Mouse (Mus musculus): ENCODE measurements around the gene Gpbp1. TPM values are rescaled to one million over a fixed set of nuclear protein-coding genes. Genes with fewer than 3 reads are reported as not detected.

Gpbp1 gene
- total RNA-seq (2021) (100 to 1,000 TPM in 1 of 2 experiments, 10 to 100 TPM in 1; 64.8 to 108 TPM), polyA plus RNA-seq (2012; rRNA removed) (0.32 and 0.44 TPM in 2 replicates)
- long read RNA-seq, transcript Gpbp1-201 (13 exons, 3,694 nt) = minor isoform, 16 of 69 reads
- long read RNA-seq, transcript Gpbp1-202 (12 exons, 3,299 nt) = major isoform, 40 of 69 reads
- long read RNA-seq, partial matches to known transcripts = 6 of 69 reads
- long read RNA-seq, other reads (novel, unspliced or antisense) = 7 of 69 reads

DNA sequence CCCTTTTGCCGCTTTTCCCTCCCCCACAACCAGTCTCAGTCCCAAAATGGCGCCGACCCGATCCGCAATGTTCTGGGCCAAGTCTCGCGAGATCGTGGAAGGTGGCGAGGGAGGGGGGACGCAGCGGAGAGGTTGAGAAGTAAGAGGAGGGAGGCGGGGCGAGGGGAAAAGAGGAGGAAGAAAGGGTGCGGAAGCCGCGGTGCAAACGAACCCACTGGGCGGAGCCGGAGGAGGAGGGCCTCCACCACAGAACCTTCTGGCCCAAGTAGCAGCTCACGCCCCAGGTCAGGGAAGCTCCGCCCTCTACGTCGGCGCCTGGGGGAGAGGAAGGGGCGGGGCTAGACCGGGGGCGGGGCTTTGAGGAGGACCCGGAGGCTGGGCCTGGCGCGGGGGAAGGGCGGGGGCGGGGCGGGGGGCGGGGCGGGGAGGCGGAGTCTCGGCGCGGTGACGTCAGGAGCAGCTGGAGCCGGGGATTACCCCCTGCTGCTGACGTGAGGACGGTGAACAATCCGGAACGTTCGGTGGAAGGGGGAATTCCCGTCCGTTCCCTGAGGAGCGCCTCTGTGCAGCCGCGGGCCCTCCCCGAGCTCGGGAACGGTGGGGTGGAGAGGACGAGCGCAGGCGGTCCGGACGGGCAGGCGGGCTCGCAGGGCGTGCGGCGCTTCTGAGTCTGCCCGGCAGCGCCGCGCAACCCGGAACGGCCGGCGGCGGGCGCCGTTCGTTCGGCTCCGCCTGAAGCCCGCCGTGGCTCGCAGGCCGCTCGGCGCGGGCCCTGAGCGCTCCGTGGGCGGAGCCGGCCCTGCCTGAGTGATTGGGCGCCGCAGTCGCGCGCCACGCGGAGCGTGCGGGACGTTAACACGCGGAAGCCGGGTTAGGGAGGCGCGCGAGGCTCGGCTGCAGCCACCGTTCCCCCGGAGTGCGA, at the start of gene Gpbp1:
TSS of gene Gpbp1 (minus strand) at position 310 of the 922 bp plus-strand sequence.
- DNase-seq = peak; percentile 100

DNA sequence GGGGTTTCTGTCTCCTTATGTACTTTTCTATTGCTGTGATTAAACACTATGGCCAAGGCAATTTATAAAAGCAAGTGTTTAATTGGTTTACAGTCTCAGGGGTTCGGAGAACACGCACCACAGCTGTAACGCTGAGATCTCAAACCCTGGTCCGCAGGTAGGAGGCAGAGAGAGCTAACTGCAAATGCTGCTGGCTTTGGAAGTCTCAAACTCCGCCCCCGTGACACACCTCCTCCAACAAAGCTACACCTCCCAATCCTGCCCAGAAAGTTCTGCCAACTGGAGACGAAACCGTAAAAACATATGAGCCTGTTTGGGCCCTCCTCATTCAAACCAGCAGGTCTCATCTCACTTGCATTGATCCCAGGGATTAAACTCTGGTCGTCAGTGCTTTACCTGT, 47.8 kb upstream of the Gpbp1 start:
- DNase-seq = no peak

DNA sequence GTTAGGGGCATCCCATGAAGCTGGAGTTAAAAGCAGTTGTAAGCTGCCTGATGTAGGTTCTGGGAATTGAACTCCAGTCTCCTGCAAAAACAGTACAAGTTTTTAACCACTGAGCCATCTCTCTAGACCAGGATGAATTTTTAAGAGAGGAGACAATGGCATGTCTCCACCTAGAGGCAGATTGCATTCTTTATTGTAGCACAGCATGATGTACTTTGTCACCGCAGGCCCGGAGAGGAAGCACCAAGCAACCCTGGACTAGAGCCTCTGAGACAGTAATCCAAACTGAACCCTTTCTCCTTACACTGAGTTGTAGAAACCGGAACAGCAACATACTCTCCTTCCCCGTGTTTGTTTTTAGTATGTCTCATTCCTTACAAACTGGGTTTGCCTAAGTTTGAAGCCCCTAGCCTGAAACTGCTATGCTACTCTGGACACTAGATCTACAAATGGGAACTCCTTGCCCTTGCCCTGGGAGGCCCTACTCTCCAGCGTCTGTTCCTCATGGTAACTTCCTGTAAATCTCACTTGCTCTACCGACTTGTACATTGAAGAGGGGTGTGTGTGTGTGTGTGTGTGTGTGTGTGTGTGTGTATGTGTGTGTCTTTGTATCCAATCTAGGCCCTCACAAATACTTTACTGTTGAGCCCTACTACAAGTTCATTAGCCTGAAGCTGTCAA, 46.4 kb upstream of the Gpbp1 start:
- DNase-seq = no peak

DNA sequence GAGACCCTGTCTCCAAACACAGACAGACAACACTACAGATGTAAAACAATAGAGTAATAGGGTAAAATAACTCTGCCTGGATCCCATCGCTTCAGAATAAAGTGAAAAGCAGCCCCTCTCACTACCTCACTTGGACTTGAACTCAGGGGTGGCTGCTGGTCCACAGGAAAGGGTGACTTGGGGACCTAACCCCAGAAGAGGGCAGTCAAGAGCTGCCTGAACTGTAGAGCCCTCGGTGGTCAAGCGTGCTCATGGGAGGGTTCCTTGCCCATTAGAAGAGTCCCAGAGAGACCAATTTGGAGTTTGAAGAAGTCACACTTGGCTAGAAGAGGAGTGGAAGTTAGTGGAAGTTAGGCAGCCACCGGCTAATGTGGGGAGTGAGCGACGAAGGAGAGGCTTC, 44.2 kb upstream of the Gpbp1 start:
- DNase-seq = no peak

DNA sequence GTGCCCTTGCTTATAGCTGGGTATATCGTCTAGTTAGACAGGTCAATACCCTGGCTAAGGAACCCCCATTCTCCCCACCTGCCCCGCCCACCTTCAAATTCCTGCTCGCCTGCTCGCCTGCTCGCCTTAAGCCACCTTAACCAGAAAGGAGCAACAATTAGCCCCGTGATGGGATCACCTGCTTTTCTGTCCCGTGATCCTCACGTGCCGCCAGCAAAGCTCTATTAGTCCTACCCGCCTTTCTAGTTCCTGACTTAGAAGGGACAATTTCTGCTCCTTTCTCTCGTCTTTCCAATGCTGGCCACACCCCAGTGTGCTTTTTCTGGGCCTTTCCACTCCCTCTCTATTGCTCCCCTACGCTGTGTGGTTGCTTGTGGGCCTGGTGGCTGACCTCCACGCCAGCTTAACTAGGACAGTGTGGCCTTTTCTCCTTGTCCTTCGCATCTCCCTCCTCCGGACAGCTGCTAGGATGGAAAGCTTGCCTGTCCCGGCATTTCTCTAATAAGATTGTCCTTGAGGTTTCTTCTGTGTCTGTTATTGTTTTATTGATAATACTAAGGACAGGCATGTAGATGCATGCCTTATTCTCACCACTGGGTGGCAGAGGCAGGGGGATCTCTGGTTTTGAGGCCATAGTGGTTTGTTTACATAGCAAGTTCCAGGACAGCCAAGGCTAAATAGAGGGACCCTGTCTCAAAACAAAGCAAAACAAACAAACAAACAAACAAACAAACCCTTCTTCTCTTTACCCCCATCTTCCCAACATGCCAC, 42.5 kb upstream of the Gpbp1 start:
- peak; percentile 36 for DNase-seq

DNA sequence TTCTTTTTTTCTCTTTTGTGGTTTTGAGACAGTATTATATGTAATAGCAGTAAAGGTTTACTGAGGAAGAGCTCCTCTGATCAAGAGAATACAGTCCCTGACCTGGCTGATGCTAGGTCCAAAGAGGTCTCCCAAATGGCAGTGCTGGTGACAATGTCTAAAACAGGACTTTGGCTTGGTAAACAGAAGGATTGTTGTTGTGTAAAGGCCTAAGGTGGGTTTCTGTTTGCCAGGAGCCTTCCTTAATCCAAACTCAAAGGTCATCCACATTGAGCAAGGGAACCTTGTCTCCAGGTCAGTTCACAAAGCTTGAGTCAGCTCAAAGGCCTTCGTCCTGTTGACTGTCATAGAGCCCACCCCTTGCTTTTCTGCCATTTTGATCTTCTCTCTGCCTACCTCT, 41.8 kb upstream of the Gpbp1 start:
- DNase-seq = no peak

DNA sequence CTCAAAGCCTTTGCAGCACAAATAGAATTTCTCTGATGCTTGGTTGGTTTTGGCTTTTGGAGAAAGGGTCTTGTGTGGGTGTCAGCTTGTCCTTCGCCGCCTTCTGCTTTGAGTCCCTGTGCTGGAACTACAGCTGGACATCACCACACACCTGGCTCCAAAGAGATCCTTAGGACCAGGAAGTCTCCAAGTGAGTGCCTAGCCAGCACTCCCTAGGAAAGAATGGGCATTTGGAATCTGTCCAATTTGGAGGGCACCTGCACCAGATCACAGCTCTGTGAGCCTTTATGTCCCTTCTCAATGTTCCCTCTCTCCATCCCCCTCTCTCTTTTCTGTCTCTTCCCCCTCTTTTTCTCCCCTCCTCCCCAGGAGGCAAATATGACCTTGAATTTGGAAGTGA, 34.4 kb upstream of the Gpbp1 start:
- DNase-seq = no peak

DNA sequence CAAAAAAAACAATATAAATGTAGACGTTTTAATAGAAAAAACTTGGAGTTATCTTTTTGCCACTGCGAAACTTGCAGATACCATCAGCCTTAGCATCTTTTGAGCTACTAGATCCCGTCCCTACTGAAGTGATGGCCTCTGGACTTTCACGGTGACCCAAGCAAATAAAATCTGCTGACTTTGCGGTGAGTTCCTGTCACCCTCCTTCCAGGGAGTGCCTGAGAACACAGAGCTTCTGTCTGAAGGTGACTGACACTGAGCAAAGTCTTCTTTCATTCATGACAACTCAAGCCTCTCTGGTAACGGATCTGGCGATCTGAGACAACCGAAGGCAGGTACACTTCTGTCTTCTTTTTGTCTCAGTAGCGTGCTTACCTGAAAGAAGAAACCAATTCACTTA, 32.4 kb upstream of the Gpbp1 start:
- no peak for DNase-seq

DNA sequence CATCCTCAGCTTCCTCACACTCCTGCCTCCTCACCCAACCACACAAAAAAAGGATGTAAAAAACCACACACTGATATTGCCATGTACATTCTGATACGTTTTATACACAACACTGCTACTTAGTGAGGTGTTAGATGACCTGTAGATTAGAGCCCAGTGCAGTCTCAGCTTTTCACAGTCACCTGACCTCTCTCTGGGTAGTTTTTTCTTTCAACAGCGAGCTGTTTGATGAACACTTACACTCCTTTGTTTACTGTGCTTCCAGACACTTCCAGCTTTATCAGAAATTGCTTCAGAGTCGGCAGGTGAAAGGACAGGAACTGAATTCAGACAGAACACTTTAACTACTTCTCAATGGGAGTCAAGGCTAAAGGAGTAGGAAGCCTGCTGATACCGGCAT, 30.5 kb upstream of the Gpbp1 start:
- DNase-seq = no peak

DNA sequence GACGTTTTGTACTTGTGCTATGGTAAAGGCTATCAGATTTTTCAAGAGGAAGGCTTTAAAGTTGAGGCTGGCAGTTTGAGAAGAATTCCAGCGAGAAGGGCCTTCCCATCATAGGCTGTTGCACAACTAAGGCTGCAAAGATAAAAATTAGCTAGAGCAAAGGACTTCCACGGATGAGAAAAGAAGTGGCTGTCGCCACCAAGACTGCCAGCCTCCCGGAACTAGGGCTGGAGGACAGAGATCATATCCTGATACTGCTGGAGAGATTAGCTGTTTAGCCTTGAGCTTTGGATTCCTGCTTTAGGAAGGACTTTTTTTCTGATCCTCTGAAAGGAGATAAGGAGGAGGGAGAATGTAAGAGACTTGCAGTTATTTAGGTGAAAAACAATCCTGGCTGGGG, 28.4 kb upstream of the Gpbp1 start:
- DNase-seq = peak; percentile 51

DNA sequence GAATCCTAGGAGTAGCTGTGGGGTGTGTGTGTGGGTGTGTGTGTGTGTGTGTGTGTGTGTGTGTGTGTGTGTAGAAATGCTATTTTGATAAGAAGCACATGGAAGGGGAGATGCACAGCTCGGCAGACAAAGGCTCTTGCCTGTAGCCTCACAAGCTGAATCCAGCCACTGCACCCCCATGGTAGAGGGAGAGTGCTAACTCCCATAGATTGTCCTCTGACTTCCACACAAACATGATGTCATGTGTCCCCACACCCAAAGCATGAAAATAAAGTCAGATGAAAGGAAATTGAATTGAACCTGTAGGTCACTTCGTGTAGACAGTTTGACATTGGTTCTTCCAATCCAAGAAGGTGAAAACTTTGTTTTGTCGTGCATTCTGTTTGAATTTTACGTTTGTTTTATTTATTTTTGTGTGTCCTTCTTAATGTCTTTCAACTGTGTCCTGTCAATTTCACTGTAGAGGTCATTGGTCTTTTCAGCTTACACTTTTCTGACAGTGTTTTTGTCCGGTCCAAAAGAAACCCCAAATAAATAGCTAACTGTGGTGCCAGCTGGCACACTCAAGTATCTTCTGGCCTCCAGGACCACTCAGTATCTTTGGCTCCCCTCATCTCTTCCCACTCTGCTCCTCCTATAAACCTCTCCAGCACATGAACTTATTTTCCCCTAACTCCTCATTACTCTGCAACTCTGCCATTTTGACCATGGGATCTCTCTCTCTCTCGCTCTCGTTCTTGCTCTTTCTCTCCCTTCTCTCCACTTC, 26.7 kb upstream of the Gpbp1 start:
- DNase-seq = no peak

DNA sequence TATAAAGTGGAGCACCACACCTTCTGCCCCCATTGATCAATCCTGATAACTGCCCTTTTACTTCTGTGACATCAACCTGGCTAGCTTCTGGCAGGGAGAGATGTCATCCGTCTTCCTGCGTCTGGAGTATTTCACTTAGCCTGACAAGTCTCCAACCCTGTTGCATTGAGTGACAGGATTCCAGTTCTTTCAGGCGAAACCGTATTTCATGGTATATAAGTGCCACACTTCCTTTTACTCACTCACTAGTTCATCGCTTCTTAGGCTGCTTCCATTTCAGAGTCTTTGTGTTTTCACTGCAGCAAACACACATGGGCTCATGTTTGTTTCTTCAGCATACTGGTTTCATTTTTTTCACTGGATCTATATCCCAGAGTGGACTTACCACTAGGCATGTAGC, 19.5 kb upstream of the Gpbp1 start:
- no peak for DNase-seq

DNA sequence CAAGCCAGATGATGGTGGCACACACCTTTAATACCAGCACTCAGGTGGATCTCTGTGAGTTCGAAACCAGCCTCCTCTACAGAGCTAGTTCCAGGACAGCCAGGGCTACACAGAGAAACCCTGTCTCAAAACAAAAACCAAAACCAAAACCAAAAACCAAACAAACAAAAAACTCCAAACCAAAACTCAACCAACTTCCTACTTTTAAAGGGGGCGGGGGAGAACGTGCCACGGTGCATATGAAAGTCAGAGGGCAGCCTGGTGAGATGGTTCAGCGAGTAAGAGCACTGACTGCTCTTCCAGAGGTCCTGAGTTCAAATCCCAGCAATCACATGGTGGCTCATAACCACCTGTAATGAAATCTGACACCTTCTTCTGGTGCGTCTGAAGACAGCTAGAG, 18.7 kb upstream of the Gpbp1 start:
- DNase-seq = no peak

DNA sequence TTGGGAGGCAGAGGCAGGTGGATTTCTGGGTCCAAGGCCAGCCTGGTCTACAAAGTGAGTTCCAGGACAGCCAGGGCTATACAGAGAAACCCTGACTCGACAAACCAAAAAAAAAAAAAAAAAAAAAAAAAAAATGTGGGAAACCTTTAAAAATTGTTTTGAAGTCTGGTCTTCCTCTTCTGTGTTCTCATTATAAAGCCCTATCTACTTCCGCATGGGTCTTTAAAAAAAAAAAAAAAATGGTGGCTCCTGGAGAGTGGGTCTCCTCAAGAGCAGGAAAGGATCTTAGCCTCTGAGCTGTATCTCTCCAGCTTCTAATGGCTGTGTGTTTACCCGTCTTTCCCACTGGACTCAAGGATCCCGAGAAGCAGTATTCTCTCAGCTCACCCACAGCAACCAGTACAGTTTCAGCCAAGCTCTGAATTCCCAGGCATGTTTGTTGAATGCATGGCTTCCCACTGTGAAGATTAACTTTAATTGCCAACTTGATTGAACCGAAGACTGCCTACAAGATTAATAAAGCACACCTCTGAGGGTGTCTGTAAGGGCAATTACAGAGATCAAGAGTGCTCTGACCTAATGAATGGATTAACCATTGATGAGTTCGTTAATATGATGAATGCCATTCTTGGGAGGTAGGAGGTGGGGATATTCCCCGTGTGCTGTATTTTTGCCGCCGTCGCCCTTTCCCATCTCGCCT, 4.6 kb upstream of the Gpbp1 start:
- DNase-seq = no peak

DNA sequence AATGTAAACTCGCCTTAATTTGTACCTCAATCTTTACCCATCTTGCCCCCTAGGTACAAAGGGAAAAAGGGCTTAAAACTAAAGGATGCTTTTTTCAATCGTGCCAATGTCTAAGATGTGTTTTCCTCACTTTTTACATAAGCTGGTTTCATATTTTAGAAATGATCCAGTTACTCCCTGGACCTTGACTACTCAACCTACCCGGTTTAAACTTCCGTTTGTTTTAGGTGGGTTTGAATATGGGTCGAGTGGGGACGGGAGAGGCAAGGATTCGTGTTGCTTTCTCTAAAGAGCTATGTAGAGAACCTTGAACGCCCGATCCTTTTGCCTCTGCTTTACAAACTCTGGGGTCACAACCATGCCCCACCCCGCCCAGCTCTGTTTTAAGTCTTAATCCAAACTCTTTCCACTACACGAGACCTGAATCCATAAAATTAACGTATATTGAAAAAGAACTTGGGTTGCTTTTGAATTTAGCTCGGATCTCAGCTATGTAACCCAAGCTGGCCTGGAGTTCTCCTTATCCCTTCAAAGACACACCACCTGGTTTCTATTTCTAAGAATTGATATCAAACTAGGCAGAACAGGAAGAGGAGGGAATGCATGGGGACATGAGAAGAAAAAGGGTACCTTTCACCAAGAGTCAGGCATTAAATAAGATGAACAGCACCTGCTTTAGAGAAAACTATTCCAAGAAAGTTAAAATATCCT, 1.3 kb upstream of the Gpbp1 start:
- DNase-seq = no peak

DNA sequence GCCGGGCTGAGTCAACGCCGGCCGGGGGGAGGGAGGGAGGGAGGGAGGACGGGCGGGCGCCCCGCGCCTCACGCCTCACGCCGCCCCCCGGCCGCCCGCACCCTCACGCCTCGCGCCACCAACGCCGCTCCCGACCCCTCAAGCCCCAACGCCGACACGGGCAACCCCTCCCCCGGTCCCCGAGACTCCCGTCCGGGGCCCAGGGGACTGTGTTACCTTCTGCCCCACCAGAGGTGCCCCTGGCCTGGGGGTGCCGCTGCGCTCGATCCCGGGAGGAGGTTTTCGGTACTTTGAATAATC, 459 bp downstream of the Gpbp1 start:
- DNase-seq = no peak

DNA sequence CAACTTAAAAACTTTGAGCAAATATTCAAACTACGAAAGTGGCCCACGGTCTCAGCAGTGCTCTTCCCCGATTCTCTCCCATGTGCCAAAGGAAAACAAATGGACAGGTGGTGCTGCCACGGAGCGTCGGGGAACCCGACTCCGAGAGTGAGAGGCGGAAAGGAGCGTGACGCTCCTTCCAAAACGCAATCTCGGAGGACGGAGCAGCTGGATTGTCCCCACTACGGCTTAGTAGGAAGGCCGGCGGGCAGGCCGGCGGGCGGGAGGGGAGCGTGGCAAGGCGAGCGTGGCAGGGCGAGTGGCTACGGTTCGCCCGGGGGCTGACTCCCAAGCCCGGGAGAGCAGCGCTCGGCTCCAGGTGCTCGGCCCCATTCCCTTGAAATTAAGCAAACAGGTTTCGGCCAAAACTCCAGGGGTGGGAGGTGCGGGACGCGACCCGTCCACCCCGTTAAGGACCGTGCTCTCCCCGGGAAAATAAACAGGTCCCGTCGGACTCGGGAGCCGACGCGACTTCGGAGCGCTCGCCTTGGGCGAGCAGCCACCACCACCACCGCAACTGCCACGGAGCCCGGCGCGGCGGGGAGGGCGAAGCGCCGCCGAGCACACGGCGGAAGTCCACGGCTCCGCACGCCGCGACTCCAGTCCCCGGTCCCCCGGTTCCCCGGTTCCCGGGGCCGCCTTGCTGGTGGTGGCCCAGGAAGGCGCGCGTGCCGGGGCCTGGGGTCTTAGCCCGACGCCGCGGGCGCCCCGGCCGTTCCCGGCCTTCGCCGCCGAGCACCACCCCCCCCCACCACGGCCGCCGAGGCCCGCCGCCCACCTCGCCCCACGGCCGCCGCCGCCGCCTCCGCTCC, 1.0 kb downstream of the Gpbp1 start:
- peak; percentile 73 for DNase-seq

DNA sequence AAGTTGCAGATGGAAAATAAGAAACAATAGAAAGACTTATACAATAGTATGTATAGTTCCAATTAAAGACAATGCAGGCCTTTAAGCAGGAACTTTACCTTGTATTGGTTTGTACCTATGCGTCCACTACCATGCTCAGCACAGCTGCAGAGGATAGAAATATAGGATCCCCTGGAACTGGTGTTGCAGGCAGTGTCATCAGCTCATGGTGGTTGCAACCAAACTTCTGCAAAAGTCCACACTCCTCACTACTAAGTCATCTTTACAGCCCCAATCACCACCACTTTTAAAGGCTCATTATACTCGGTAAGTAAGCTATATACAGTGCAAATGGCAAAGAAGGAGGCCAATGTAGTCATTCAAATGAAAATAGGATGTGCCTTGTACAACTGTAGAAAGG, 12.2 kb downstream of the Gpbp1 start:
- DNase-seq = no peak

DNA sequence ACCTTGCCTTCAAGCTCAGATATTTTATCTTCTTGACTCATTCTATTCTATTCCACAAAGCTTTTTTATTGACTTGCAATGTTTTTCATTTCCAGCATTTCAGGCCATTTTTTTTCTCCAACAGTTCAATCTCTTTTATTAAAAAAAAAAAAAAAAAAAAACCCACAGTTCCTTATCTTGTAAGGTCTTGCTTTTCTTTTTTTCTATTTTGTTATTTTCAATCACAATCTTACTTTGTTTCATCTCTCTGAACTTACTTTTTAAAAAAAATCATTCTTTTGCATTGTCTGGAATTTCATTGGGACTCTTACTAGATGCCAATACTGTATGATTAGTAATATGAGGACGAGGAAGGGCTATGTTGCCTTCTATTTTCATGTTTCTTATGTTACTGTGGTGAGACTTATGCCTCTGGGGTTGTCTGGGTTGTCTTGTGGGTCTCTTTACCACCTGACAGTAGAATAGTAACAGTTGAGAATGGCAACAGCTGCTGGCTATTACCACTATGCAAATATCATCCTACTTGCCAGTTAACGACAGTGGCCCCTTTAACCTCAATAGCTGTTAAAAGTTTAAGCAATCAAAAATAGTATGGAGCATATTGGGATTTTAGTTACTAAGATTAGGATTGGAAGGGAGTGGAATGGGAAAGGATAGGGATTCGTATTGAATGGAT, 19.2 kb downstream of the Gpbp1 start:
- no peak for DNase-seq

Measured in adrenal gland, adult 2 months (tissue).